Mouse (Mus musculus): ENCODE data around the gene Gm36210. TPM values are rescaled to one million over a fixed set of nuclear protein-coding genes. Genes with fewer than 3 reads are reported as not detected.

Gene Gm36210
- polyA plus RNA-seq, 2 experiments, result 0.02 TPM; not detected in 1

DNA sequence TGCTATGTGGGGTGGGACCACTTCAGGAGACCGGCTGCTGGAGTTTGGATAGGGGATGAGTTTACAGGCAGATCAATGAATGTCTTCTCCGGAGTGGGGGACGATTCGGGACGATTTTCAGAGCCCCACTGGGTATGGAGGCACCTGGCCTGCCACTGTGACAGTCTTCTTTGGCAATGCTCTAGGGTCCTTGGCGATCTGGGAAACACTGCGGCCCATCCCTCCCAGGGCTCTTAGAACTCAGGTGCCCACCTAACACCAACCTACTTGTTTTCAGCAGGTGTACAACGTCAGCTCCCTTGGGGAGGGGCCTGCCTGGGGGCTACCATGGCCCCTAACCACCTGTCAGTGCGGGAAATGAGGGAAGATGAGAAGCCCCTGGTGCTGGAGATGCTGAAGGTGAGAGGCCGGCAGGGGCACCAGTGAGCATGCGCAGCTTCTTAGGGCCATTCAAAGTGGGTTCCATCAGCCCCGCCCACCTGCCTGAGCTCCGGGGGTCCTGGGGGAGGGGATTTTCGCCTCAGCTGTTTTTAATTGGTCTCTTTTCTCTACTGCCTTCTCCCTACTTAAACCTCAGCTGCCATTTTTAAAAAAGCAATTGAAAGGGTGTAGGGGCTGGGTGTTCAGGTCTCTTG lies 16.7 kb upstream of the Gm36210 start:
- Histone ChIP-seq H3K4me3 (ENCODE audit: insufficient read depth in 1 of 2, low read depth in 2 of 2, low read length in 2 of 2) (no peak overlapping the region), H3K4me1 (replicated peaks; ENCODE audit: control insufficient read depth in 2 of 2, insufficient read depth in 2 of 2, low read length in 1 of 2) (no peaks in the 10 kb centered on the region; a peak in 1 of 4 replicates)
- DNase-seq (ENCODE audit: low read depth in 3 of 3, low spot score in 3 of 3), result no peak

DNA sequence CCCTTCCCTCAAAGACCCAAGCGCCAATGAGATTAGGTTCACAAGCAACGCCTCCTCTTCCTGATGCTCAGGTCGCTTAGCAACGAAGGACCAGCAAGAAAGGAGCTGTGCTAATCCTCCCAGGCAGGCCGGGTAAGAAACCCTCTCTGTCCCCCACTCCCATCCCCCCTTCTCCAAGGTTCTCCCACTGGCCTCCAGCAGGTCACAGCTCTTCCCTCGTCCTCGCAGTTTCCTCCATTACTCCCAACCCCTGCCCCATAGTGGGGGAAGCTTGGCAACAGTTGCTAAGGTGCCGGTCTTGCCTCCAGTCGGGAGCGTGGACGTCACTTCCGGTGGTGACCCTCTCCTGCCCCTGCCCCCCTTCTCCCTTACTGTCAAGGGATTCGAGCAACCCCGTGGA lies 16.2 kb upstream of the Gm36210 start:
- Histone ChIP-seq H3K4me2 (ENCODE audit: low read depth) (peak overlapping the region; percentile 31; the same call in 1 of the 2 replicates), H3K4me3 (ENCODE audit: insufficient read depth in 1 of 2, low read depth in 2 of 2, low read length in 2 of 2) (no peak overlapping the region), H3K36me3 (replicated peaks; ENCODE audit: control insufficient read depth, insufficient read depth, low read depth) (peaks cover 15% of the 10 kb centered on the region), H3K27me3 (ENCODE audit: control insufficient read depth, insufficient read depth, low read length) (peaks cover 22% of the 10 kb centered on the region), H3K9me3 (ENCODE audit: control insufficient read depth, low read length) (no peaks in the 10 kb centered on the region), H3K4me1 (replicated peaks; ENCODE audit: control insufficient read depth in 2 of 2, insufficient read depth in 2 of 2, low read length in 1 of 2) (no peaks in the 10 kb centered on the region; a peak in 1 of 4 replicates), H3K27ac (no peak overlapping the region), H3K9ac (replicated peaks) (no peak overlapping the region)
- ATAC-seq (ENCODE audit: insufficient read depth) (no peak), DNase-seq (ENCODE audit: low read depth in 3 of 3, low spot score in 3 of 3) (no peak)
- 2% methylated on average over 14 of the region's 14 CpGs for WGBS (ENCODE audit: insufficient replicate concordance)
- no peak for TF ChIP-seq CTCF (IDR thresholded peaks at IDR 0.05; ENCODE audit: low read depth)
- TF ChIP-seq EP300 (IDR thresholded peaks at IDR 0.05; ENCODE audit: low read depth), result no peak

More for the DNA sequence above, 16.7 kb upstream of the Gm36210 start:
- H3K36me3 ChIP-seq (replicated peaks; ENCODE audit: control insufficient read depth, insufficient read depth, low read depth), result peaks cover 14% of the 10 kb centered on the region
- ATAC-seq (ENCODE audit: insufficient read depth), result no peak
- peak overlapping the region; percentile 31; the same call in 1 of the 2 replicates for H3K4me2 ChIP-seq (ENCODE audit: low read depth)
- H3K9ac ChIP-seq (replicated peaks), result no peak overlapping the region
- TF ChIP-seq EP300 (IDR thresholded peaks at IDR 0.05; ENCODE audit: low read depth), result no peak
- peak; percentile 27; the same call in 1 of the 2 replicates for TF ChIP-seq CTCF (IDR thresholded peaks at IDR 0.05; ENCODE audit: low read depth)
- peaks cover 22% of the 10 kb centered on the region for H3K27me3 ChIP-seq (ENCODE audit: control insufficient read depth, insufficient read depth, low read length)
- 5% methylated on average over 14 of the region's 14 CpGs for WGBS (ENCODE audit: insufficient replicate concordance)
- no peaks in the 10 kb centered on the region for H3K9me3 ChIP-seq (ENCODE audit: control insufficient read depth, low read length)
- H3K27ac ChIP-seq, result no peak overlapping the region

DNA sequence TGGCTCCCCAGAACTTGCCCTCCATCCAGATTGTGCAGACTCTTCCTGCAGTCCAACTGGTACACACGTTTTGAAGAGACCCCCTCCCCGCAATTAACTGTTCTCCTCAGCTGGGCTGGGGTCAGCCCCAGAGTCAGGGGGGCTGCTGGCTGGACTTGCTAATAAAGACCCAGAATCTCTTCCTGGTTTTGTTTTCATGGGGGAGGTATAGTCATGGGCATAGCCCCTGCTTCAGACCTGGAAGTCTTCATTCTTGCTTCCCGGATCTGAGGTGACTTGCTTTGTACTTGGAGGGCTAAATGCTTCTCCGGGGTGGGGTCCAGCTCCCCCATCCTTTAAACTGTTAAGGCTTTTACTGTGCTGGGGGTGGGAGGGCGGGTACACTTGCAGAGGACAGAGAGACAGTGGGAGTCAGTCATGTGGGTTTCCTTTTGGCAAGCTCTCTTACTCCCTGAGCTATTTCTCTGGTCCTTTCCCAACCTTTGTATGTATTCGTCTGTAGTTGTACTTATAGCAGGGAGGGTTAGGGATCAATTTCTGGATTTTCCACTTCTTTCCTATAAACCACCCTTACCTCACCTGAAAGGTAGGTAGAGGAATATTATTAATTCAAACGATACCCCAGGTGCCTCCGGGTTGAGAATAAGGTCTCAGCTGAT lies 15.6 kb upstream of the Gm36210 start, which contains the start of gene Nat14:
Gene Nat14, plus strand, starts transcription at position 205 of the 659 bp plus-strand sequence.
- H3K27ac ChIP-seq, result no peak within 1 kb of the TSS
- ATAC-seq (ENCODE audit: insufficient read depth), result no peak
- 25% methylated on average over 8 of the region's 8 CpGs for WGBS (ENCODE audit: insufficient replicate concordance)
- H3K9ac ChIP-seq (replicated peaks), result no peak within 1 kb of the TSS
- H3K36me3 ChIP-seq (replicated peaks; ENCODE audit: control insufficient read depth, insufficient read depth, low read depth), result peaks cover 16% of the 10 kb centered on the region
- H3K4me1 ChIP-seq (replicated peaks; ENCODE audit: control insufficient read depth in 2 of 2, insufficient read depth in 2 of 2, low read length in 1 of 2), result no peaks in the 10 kb centered on the region; a peak in 1 of 4 replicates
- no peaks in the 10 kb centered on the region for H3K9me3 ChIP-seq (ENCODE audit: control insufficient read depth, low read length)
- no peak for TF ChIP-seq EP300 (IDR thresholded peaks at IDR 0.05; ENCODE audit: low read depth)
- no peak for TF ChIP-seq CTCF (IDR thresholded peaks at IDR 0.05; ENCODE audit: low read depth)
- H3K4me3 ChIP-seq (ENCODE audit: insufficient read depth in 1 of 2, low read depth in 2 of 2, low read length in 2 of 2), result no peak within 1 kb of the TSS
- H3K4me2 ChIP-seq (ENCODE audit: low read depth), result peak within 1 kb of the TSS; percentile 31; the same call in 1 of the 2 replicates
- no peak for DNase-seq (ENCODE audit: low read depth in 3 of 3, low spot score in 3 of 3)
- peaks cover 22% of the 10 kb centered on the region for H3K27me3 ChIP-seq (ENCODE audit: control insufficient read depth, insufficient read depth, low read length)

DNA sequence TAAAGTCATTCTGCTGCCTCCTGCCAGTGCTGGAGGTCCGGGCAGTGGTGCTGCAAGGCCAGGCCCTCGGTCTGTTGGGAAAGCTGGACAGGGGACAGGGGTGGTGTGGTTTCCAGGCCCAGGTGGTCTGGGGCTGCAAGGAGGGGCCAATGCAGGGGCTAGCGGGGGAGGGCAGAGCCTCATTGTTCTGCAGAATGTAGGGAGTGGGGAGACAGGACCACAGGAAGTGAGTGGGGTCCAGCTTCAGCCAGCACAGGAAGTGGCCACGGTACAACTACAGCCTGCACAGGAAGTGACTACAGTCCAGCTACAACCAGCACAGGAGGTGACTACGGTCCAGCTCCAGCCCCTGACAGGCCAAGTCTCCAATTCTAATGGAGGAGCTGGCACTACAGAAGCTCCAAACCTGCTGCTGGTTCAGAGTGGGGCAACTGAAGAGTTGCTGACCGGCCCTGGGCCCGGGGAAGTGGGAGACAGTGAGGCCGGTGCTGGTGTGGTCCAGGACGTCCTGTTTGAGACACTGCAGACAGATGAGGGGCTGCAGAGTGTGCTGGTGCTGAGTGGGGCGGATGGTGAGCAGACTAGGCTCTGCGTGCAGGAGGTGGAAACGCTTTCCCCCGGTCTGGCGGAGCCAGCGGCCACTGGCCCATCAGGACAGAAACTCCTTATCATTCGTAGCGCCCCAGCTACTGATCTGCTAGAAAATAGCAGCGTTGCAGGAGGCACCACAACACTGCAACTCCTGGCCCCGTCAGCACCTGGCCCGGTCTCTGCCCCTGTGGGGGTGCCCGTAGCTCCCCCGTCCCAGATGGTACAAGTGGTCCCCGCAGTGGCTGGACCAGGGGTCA lies 14.9 kb upstream of the Gm36210 start:
- 26% methylated on average over 23 of the region's 23 CpGs for WGBS (ENCODE audit: insufficient replicate concordance)
- TF ChIP-seq CTCF (IDR thresholded peaks at IDR 0.05; ENCODE audit: low read depth), result no peak
- no peak for TF ChIP-seq EP300 (IDR thresholded peaks at IDR 0.05; ENCODE audit: low read depth)

More for the DNA sequence above, 14.9 kb upstream of the Gm36210 start:
- Histone ChIP-seq H3K36me3 (replicated peaks; ENCODE audit: control insufficient read depth, insufficient read depth, low read depth) (peaks cover 16% of the 10 kb centered on the region), H3K9ac (replicated peaks) (no peak overlapping the region), H3K4me2 (ENCODE audit: low read depth) (0 out of 2 replicates have a peak overlapping the region, but pooled peaks have one; percentile 6), H3K27me3 (ENCODE audit: control insufficient read depth, insufficient read depth, low read length) (peaks cover 22% of the 10 kb centered on the region), H3K9me3 (ENCODE audit: control insufficient read depth, low read length) (no peaks in the 10 kb centered on the region), H3K4me3 (ENCODE audit: insufficient read depth in 1 of 2, low read depth in 2 of 2, low read length in 2 of 2) (no peak overlapping the region), H3K4me1 (replicated peaks; ENCODE audit: control insufficient read depth in 2 of 2, insufficient read depth in 2 of 2, low read length in 1 of 2) (peaks cover under 1 to 6% of the 10 kb centered on the region in 2 experiments), H3K27ac (no peak overlapping the region)
- DNase-seq (ENCODE audit: low read depth in 3 of 3, low spot score in 3 of 3) (no peak), ATAC-seq (ENCODE audit: insufficient read depth) (no peak)

All from liver, embryonic 14.5 days (tissue).